Mouse (Mus musculus): ENCODE data around the gene Ptch1. TPM values are rescaled to one million over a fixed set of nuclear protein-coding genes. Genes with fewer than 3 reads are reported as not detected.

Ptch1 gene
- polyA plus RNA-seq, 1 experiment = 0.26 TPM

GRCm38 (mm10) chr13:63516535-63516934, 56.9 kb downstream of the Ptch1 start:
- TF ChIP-seq TAL1 (IDR thresholded peaks at IDR 0.05; ENCODE audit: low read length) (no peak), GATA1 (IDR thresholded peaks at IDR 0.05; ENCODE audit: low read length) (no peak)
- Histone ChIP-seq H3K9me3 (ENCODE audit: control insufficient read depth, low read length) (no peaks in the 10 kb centered on the region), H3K4me3 (replicated peaks) (no peak overlapping the region), H3K36me3 (ENCODE audit: control insufficient read depth) (peaks cover 100% of the 10 kb centered on the region), H3K4me1 (ENCODE audit: control insufficient read depth) (no peaks in the 10 kb centered on the region), H3K27me3 (ENCODE audit: control insufficient read depth) (no peaks in the 10 kb centered on the region)

GRCm38 (mm10) chr13:63515542-63515941, 57.9 kb downstream of the Ptch1 start:
- H3K4me3 ChIP-seq (replicated peaks) = no peak overlapping the region
- H3K4me1 ChIP-seq (ENCODE audit: control insufficient read depth) = no peaks in the 10 kb centered on the region
- TF ChIP-seq TAL1 (IDR thresholded peaks at IDR 0.05; ENCODE audit: low read length) (no peak), GATA1 (IDR thresholded peaks at IDR 0.05; ENCODE audit: low read length) (no peak)
- peaks cover 100% of the 10 kb centered on the region for H3K36me3 ChIP-seq (ENCODE audit: control insufficient read depth)
- no peaks in the 10 kb centered on the region for H3K9me3 ChIP-seq (ENCODE audit: control insufficient read depth, low read length)
- no peaks in the 10 kb centered on the region for H3K27me3 ChIP-seq (ENCODE audit: control insufficient read depth)

- H3K4me1 ChIP-seq (ENCODE audit: control insufficient read depth) = no peaks in the 10 kb centered on the region
- H3K4me3 ChIP-seq (replicated peaks) = no peak overlapping the region
- peaks cover 100% of the 10 kb centered on the region for H3K36me3 ChIP-seq (ENCODE audit: control insufficient read depth)
- H3K27me3 ChIP-seq (ENCODE audit: control insufficient read depth) = no peaks in the 10 kb centered on the region
- H3K9me3 ChIP-seq (ENCODE audit: control insufficient read depth, low read length) = no peaks in the 10 kb centered on the region
- no peak for TF ChIP-seq GATA1 (IDR thresholded peaks at IDR 0.05; ENCODE audit: low read length)
- TF ChIP-seq TAL1 (IDR thresholded peaks at IDR 0.05; ENCODE audit: low read length) = no peak
These were observed 58.5 kb downstream of the Ptch1 start for GRCm38 (mm10) chr13:63514931-63515360.

DNA sequence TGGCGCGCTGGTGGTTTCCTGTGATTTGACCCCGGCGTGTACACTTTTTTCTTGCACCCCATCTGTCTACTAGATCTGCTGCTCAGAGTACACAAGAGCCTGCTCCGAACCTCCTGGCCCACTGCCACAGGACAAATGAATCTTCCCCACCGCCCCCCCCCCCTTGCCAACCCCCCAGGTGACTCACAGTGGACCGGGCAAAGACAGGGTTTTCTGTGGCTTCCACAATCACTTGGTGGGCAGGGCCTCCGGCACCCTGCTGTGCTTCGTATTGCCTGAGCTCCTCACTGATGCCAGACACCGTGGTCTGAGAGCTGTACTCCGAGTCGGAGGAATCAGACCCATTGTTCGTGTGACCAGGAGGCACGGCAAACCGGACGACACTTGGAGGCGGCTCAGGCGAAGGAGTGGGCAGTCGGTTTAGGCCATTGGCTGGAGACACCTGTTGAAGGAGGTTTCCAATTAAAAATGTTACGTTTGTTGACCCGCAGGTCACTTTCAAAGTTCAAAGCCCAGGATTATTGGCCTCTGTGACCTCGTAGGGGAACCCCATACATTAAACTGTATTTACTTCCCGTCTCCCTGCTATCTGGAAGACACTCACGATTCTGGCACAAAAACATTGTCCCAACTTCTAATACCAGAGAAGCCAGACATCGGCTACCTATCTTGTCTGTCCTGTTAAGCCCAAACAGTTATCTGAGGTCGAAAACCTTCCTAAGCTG, 59.9 kb downstream of the Ptch1 start:
- H3K27me3 ChIP-seq (ENCODE audit: control insufficient read depth) = no peaks in the 10 kb centered on the region

DNA sequence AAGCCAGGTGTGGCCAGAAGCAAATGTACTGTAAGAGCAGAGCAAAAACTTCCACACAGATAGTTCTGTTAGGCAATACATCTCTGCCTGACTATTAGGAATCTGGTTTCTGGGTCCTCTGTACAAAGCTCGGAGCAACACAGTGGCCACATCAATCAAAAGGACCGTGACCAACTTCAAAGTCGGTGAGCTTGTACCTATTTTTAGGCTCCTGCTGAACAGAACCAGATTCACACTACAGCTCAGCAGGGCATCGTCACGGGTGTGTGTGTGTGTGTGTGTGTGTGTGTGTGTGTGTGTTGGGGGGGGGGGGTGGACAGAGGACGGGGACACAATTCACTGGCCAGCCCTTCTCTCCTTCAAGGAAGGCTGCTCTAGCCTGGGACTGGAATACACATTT, 61.0 kb downstream of the Ptch1 start:
- Histone ChIP-seq H3K27me3 (ENCODE audit: control insufficient read depth) (no peaks in the 10 kb centered on the region), H3K4me1 (ENCODE audit: control insufficient read depth) (no peaks in the 10 kb centered on the region), H3K9me3 (ENCODE audit: control insufficient read depth, low read length) (no peaks in the 10 kb centered on the region), H3K36me3 (ENCODE audit: control insufficient read depth) (peaks cover 96% of the 10 kb centered on the region), H3K4me3 (replicated peaks) (no peak overlapping the region)
- TF ChIP-seq TAL1 (IDR thresholded peaks at IDR 0.05; ENCODE audit: low read length) = no peak
- TF ChIP-seq GATA1 (IDR thresholded peaks at IDR 0.05; ENCODE audit: low read length) = no peak

More for the DNA sequence above, 59.9 kb downstream of the Ptch1 start:
- TF ChIP-seq TAL1 (IDR thresholded peaks at IDR 0.05; ENCODE audit: low read length) (no peak), GATA1 (IDR thresholded peaks at IDR 0.05; ENCODE audit: low read length) (no peak)
- no peaks in the 10 kb centered on the region for H3K4me1 ChIP-seq (ENCODE audit: control insufficient read depth)
- H3K4me3 ChIP-seq (replicated peaks) = no peak overlapping the region
- no peaks in the 10 kb centered on the region for H3K9me3 ChIP-seq (ENCODE audit: control insufficient read depth, low read length)
- peaks cover 97% of the 10 kb centered on the region for H3K36me3 ChIP-seq (ENCODE audit: control insufficient read depth)

DNA sequence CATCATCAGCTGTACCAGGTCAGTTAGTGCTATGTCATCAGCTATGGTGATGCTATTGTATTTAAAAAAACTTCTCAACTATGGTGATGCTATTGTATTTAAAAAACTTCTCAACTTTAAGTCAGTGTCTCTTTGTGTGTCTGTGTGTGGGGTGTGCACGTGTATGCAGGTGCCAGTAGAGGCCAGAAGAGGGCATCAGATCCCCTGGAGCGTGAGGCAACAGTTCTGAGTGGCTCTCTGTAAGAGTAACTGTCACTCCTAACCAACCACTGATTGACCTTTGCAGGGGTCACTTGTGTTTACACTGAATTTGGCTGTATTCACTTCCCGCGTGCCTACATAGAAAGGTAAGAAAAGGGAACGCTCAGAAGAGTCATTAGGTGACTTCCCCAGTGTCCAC, 65.6 kb downstream of the Ptch1 start:
- Histone ChIP-seq H3K4me1 (ENCODE audit: control insufficient read depth) (no peaks in the 10 kb centered on the region), H3K27me3 (ENCODE audit: control insufficient read depth) (no peaks in the 10 kb centered on the region), H3K4me3 (replicated peaks) (no peak overlapping the region), H3K36me3 (ENCODE audit: control insufficient read depth) (peaks cover 52% of the 10 kb centered on the region), H3K9me3 (ENCODE audit: control insufficient read depth, low read length) (no peaks in the 10 kb centered on the region)
- TF ChIP-seq GATA1 (IDR thresholded peaks at IDR 0.05; ENCODE audit: low read length) (no peak), TAL1 (IDR thresholded peaks at IDR 0.05; ENCODE audit: low read length) (no peak)

- TF ChIP-seq GATA1 (IDR thresholded peaks at IDR 0.05; ENCODE audit: low read length) (no peak), TAL1 (IDR thresholded peaks at IDR 0.05; ENCODE audit: low read length) (no peak)
- H3K4me3 ChIP-seq (replicated peaks) = no peak overlapping the region
- no peaks in the 10 kb centered on the region for H3K4me1 ChIP-seq (ENCODE audit: control insufficient read depth)
- no peaks in the 10 kb centered on the region for H3K9me3 ChIP-seq (ENCODE audit: control insufficient read depth, low read length)
- H3K27me3 ChIP-seq (ENCODE audit: control insufficient read depth) = no peaks in the 10 kb centered on the region
- H3K36me3 ChIP-seq (ENCODE audit: control insufficient read depth) = peaks cover 45% of the 10 kb centered on the region
These were observed 66.3 kb downstream of the Ptch1 start for GRCm38 (mm10) chr13:63507001-63507556.

GRCm38 (mm10) chr13:63506364-63506763, 67.0 kb downstream of the Ptch1 start:
- peaks cover 37% of the 10 kb centered on the region for H3K36me3 ChIP-seq (ENCODE audit: control insufficient read depth)
- no peaks in the 10 kb centered on the region for H3K4me1 ChIP-seq (ENCODE audit: control insufficient read depth)
- TF ChIP-seq GATA1 (IDR thresholded peaks at IDR 0.05; ENCODE audit: low read length) = no peak
- no peak for TF ChIP-seq TAL1 (IDR thresholded peaks at IDR 0.05; ENCODE audit: low read length)
- no peak overlapping the region for H3K4me3 ChIP-seq (replicated peaks)
- no peaks in the 10 kb centered on the region for H3K27me3 ChIP-seq (ENCODE audit: control insufficient read depth)
- no peaks in the 10 kb centered on the region for H3K9me3 ChIP-seq (ENCODE audit: control insufficient read depth, low read length)

GRCm38 (mm10) chr13:63502391-63502790, 71.0 kb downstream of the Ptch1 start:
- TF ChIP-seq TAL1 (IDR thresholded peaks at IDR 0.05; ENCODE audit: low read length) = no peak
- no peak for TF ChIP-seq GATA1 (IDR thresholded peaks at IDR 0.05; ENCODE audit: low read length)
- H3K27me3 ChIP-seq (ENCODE audit: control insufficient read depth) = 0 out of 2 replicates have a peak, but pooled peaks cover 3% of the 10 kb centered on the region
- H3K4me1 ChIP-seq (ENCODE audit: control insufficient read depth) = no peaks in the 10 kb centered on the region
- peaks cover 2% of the 10 kb centered on the region for H3K36me3 ChIP-seq (ENCODE audit: control insufficient read depth)
- H3K9me3 ChIP-seq (ENCODE audit: control insufficient read depth, low read length) = no peaks in the 10 kb centered on the region
- H3K4me3 ChIP-seq (replicated peaks) = no peak overlapping the region

Measured in erythroblast, embryonic 14.5 days (primary cell).